Mouse (Mus musculus) granulocyte monocyte progenitor cell, adult 5-6 weeks (primary cell): ENCODE data around the gene Lrp1. TPM values are rescaled to one million over a fixed set of nuclear protein-coding genes. Genes with fewer than 3 reads are reported as not detected.
A peak's percentile ranks its signal among the peaks of the same experiment; 100 is the strongest.
"Not testable (repeated sequence)": the region's sequence is repeated elsewhere in the genome, so short reads cannot be mapped to it uniquely, and the experiment has no call there.

Source experiments
- ATAC-seq: replicated peaks from 2 replicates; pipeline ENCODE4 v1.8.0; 2016; ENCODE audit warnings: mild to moderate bottlenecking, moderate TSS enrichment, inconsistent platforms; ENCODE audit not compliant: poor library complexity, severe bottlenecking
- total RNA-seq, 2 experiments: library from RNA; stranded (forward) in 1 of 2; stranded (reverse) in 1 of 2; fragments of 200-712, 200-1000 nt in 1 of 2; fragments of >200 nt in 1 of 2; fragmentation: Nextera tagmentation in 1 of 2; gene quantifications; 2 replicates each; pipeline ENCODE4 v1.2.3; 2014 to 2017

Gene Lrp1
- total RNA-seq (2014; fragmentation: Nextera tagmentation) (13.9 and 15.0 TPM in 2 replicates), total RNA-seq (2017) (5.7 and 18.1 TPM in 2 replicates)

DNA sequence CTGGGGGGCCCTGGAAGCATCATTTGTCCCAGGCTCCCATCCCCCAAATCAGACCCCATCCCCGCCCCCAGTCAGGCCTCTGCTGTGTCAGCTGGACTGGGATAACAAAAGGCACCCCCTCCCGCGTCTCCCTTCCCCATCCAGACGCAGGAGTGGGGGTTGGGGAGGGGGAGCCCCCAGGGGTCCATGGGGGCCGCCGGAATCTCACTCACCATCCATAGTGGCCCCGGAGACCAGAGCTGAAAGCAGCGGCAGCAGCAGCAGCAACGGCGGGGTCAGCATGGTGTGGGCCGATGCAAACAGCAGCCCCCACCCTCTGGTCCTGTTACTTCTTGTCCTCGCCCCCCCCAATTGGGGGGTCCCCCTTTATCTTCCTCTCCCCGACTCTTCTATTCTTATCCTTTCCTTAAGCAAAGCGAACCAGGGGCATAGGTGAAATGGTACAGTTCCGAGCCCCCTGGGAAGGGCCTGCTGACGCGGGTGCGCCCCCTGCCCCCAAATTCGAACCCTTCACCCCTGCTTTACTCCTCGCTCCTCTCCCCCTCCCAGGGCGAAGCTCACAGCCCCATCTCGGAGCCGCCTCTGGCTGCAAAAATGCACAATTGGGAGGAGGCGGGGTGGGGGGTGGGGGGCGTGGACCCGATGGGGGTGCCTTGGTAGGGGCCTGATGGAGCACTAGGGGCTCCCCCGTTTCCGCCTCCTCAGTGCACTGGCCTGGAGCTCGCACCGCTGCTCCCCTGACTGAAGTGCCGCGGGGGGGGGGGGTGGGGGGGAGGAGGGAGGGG is at the start of gene Lrp1:
Gene Lrp1 (minus strand): TSS at position 743 of the 785 bp plus-strand sequence.
- no peak for ATAC-seq

DNA sequence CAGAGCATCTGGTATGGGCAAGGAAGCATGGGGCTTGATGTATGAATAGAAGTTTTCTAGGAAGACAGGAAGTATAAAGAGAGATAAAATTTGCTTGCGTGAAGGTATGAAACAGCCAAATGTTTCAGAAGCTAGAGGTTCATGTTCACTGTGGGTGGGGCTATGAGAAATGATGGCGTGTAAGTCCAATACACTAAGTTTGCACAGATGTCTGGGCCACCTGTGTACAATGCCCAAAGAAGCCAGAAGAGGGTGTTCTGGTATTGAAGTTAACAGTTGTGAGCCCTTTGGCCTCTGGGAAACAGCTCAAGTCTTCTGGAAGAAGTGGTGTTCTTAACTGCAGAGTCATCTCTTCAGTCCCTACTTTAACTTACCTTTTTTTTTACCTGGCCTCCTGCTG is 49.2 kb upstream of the Lrp1 start:
- ATAC-seq, result no peak

DNA sequence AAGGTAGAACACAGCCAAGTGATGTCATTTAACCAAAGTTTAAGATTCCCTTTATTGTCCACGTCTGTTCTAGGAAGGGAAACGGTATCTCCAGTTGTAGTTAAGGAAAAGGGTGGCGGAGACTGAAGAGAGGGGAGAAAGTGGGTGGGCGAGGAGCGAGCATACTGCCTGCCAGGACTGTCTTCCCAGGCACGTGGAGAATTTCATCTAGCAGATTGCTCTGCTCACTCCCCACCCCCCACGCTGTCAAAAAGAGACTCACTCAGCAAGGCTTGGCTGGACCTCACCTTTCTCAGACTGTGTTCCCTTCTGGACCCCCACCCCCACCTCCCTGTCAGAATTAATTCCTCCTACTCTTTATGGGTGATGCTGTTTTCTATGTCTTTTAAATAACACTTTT is 48.2 kb upstream of the Lrp1 start:
- ATAC-seq, result no peak

DNA sequence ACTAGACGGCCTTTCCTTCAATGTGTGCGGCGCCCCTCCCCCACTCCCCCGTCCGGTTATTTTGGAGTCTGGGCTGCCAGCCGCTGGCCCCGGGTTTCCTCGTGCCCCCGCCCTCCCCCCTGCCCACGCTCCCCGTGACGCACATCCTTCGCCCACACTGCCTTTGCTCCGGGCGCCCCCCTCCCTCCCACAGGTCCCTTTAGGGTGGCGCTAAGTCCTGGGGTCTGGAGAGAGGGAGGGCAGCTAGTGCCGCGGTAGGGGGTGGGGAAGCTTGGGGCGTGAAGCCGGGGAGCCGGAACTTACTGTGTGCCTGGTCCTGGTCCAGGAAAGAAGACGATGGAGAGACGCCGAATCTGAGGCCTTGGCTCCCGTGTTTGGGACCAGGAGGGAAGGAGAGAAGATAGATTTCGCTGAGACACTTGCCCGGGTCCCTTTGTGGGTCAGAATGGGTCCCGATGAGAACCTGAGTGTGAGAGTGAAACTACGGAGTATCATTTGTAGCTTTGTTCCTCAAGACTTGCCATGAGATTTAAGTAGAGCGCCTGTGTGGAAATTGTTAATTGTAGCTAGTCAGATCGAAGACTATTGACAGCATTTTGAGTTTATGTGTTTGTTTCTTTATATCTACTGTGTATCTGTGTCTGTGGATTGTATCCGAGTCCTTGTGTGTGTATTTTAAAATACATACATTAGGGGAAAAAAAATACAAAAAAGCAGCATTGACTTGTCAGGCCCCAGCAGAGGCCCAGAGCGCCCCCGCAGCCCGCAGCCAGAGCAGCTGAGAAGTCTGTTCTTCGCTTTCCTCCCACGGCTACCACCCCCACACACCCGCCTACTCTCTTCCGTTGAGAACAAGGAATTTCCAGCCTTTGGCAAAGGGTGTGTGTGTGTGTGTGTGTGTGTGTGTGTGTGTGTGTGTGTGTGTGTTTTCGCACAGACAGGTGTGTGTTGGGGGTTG is 47.4 kb upstream of the Lrp1 start, which contains the start of gene Nab2:
Gene Nab2 (minus strand): TSS at position 476 of the 958 bp plus-strand sequence.
- peak; percentile 56 for ATAC-seq

DNA sequence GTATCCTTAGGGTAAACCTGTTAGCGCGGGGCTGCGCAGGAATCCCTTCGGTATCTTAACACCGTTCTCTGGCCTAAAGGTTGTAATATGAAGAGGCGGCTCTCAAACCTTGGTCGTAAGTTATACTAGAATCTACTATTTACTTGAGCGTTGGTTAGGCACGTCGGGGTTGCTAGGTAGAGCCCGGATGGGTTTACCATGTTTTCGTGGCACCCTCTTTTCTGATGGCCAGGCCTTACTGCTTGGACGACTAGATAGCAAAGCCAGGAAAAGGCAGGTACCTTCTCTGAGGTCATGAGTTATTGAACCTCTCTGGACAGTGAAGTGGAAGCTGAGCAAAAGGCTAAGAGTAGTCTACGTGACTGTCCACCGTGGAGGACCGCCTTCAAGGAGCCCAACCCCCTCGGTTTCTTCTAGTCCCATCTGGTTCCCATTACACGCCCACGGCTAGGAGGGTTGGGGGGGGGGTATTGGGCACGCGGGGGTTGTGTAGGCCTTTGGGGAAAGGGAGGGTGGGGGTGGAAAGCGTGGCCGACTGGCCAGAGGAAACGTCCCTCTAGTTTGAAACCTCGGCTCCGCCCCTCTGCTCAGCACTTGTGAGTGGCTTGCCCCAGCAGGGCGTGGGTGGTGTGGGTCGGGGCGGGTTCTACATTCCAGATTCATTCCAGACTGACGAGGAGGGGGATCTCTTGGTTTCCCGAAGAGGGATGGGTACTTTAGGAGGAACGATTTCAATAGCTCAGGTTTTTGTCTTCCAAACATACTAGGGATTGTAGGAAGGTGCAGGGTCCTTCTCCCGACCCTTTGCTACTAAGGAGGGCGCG is 46.5 kb upstream of the Lrp1 start:
- peak; percentile 40 for ATAC-seq

DNA sequence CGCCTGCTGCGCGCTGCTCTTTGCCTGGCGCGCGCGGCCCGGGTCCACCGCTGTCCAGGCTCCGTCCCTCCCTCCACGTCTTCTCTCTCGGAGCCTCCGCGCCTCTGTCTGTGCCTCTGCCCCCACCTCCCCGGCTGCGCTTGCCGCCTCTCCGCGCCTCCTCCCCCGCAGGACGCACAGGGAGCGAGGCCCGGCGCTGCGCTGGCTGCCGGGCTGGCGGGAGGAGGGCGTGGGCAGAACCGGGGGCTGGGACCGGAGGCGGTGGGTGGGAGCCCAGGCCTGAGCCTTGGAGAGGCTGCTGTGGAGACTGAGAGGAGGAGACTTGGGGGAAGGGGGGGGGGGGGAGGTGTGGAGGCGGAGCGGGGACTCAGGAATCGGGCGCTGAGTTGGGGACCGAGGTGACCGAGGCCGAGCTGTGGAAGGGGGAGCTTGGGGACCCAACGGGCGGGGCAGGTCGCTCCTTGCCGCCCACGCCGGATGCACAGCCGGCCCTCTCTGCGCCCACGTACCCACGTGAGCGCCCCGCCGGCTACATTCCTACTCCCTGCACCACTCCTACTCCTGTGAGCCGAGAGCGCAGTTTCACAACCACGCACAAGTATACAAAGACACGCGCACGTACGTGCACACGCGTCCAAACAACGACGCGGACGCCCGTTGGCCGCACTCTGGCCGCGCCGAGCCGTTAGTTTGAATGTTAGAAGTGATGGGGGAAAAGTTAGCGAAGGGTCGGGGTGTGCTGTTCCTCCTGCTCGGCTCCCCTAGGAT is 45.7 kb upstream of the Lrp1 start, which contains the start of gene Nemp1:
Gene Nemp1 (plus strand): TSS at position 401 of the 768 bp plus-strand sequence.
- peak; percentile 57 for ATAC-seq

DNA sequence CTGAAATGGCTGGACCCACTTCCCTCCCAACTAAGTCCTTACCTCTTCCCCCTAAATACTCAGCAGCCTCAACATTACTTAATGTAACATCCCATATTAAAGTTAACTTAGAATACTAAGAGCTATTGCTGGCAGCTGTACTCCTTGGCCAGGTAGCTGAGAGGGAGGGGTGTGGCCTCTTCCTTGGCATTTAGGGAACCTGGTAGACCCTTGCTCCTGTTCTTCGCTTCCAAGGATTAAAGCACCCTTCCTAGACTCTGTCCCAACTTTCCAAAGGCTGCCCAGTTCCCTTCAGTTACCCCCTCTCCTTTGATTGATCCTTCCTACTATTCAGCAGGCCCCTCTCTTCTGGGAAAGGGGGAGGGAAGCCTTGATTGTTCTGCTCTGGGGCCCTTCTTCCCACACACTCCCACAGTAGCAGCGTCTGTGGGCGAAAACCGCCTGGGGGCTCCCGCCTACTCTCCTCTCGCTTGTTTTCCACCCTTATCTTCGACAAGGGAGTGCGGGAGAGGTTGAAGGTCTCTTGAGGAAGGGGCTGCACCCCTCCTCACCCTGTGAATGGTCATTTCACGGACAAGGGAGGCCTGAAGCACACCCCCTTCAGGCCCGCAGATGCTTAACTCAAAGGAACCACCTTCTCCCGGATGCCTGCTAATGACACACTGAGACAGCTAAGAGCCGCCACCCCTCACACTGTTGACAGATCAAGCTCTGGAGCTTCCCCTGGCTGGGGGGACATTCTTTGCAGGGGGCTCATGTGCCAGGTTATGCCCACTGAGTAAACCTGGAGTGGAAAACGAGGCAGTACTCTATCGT is 44.6 kb upstream of the Lrp1 start:
- ATAC-seq, result no peak

DNA sequence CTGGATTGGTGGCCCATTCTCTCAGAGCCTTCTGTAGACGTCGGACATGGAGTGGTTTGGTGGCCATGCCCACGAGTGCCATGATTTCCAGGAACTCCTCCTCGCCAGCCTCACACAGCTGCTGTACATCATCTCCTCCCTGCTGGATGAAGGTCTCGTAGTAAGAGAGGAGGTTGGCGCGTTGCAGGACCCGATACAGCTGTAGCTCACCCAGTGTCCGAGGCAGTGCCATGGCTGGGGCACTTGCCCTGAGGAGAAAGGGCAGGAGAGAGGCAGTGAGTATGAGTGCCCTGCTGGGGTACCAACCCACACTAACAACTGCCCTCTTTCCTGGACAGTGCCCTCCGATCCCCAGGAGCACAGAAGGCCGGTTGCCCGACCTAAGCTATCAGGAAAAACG is 43.9 kb upstream of the Lrp1 start:
- no peak for ATAC-seq

DNA sequence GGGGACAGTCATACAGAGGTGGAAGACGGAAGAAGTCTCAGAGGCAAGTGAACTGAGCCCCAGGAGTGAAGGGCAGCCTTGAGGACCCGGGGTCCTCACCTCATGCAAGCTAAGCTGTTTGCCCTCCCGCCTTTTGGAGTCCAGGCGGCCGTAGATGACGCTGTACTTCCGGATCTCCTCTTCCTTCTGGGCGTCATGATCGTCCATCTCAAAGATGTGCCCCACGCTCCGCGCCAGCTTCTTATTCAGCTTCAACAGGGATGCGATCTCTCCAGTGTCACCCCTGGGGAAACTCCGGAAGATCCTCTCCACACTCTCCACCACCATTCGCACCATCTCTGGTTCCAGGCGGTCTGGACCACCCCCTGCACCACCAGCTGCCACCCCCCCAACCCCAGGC is 43.2 kb upstream of the Lrp1 start:
- ATAC-seq, result no peak

DNA sequence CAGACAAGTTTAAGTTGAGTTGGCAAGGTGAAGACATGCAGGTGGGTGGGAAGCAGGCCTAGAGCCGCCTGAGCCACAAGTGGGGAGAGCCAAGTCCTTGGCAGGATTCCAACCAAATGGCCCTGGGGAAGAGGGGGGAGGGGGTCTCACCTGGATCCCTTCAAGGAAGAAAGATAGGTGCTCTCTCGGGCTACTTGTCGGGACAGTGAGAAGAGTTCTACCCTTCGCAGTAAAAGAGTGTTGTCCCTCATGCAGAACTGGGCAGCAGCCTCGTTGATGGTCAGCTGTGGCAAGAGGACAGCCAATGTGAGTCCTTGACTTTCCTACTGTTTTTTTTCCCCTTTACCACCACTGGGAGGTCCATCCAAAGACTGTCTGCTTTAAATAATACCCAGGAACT is 42.6 kb upstream of the Lrp1 start:
- ATAC-seq, result no peak

DNA sequence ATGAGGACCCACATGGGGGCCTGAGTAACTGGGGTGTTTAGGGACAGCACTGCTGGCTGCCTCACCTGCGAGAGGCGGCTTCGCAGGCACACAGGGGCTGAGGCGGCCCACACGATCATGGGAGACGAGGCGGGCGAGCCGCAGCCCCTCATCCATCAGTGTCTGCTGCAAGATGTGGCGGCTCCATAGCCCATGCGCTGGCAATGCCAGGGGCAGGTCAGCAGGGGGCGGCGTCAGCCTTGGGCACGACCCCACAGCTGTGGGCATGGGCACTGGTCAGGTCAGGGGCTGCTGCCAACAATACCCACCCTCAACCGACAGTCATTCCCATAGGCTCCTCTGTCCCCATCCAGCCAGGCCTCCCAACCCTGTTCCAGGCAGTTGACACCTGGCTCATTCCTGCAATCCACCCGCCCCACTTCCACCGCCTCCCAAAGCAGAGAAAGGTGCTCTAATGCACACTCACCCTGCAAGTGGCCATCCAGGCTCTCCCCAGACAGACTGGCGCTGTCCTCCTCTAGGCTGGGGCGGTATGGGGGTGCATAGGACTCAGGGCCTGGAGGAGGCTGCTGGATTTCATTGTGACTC is 41.8 kb upstream of the Lrp1 start:
- no peak for ATAC-seq

DNA sequence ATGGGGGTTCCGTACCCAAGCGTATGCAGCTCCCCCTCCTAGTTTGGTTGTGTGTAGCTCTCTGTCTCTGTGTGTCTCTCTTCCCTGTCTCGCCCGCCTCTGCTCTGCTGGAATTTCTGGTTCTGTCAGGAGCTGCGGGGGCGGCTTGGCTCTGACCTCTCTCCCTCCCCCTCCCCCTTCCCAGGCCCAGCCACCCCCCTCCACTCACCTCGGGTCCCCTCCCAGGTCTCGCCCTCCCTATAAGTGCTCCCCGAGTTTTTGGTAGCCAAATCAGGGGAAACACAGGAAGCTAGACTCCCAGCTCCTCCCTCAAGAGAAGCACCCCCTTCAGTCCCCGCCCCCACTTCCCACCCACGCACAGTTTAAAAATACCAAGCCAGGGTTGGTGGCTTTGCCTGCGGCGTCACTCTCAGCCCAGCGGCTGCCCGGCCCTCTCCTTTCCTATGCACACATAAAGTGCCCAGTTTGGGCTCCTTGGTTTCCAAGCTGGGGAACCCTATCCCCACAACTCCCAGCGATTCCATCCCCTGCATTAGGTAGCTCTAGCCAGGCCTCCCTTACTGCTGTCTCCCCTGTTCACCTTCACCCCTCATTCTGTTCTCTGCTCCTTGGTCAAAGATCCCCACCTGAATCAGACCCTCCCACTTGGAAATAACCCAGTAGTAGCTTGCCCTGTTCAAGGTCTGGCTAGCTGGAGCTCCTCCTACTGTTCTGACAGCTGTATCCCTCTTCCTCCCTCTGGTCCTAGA is 41.1 kb upstream of the Lrp1 start:
- peak; percentile 40 for ATAC-seq

DNA sequence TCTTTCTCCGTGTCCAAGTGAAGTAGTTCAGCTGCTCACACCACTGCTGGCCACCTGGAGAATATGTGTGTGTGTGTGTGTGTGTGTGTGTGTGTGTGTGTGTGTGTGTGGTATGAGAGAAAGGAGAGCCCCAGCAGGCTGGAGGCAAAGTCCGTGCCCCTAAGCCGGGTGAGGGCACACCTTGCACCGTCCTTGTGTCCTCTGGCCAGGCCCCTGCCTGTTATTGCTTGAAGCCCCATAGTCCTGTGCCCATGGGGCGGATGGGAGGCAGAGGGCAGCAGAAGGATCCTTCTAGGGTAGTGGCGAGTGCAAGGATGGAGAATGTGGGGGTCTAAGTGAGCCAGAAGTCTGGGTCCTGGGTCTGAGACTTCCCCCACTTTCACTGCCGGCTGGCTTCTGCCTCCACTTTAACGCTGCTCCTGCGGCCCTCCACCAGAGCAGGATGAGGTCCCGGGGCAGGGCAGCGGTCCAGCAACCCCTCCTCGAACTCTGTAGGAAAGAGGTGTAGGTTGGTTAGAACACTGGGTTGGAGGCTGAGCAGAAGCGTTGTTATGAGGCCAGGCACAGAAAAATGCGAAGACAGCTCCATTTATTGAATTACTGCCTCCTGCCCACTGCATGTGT is 40.5 kb upstream of the Lrp1 start:
- ATAC-seq, result no peak

DNA sequence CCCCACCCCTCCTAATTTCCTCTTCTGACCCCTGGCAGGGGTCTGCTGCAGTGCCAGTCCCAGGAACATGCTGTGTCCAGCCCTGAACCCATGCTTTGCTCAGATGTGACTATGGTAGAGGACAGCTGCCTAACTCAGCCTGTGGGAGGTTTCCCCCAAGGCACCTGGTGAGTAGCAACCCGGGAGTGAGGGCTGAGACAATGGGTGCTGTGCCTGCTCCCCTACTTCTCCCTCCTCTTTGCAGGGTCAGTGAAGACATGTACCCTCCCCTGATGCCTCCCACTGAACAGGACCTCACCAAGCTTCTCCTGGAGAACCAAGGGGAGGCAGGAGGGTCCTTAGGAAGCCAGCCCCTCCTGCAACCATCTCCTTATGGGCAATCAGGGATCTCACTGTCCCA is 38.6 kb upstream of the Lrp1 start:
- ATAC-seq, result no peak

DNA sequence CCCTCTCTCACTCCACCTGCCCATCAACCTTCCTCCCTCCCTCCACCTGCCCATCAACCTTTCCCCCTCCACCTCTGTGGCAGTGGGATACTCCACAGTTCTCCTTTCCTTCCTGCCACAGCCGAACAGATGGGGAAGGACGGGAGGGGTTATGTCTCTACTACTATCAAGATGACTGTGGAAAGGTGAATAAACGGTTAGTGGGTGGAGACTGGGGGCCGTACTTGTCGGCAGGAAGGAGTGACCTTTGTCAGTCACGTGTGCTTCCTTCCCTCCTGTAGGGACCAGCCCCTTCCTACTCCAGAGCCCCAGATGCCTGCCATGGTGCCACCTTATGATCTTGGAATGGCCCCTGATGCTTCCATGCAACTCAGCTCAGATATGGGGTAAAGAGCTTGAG is 37.1 kb upstream of the Lrp1 start:
- no peak for ATAC-seq

DNA sequence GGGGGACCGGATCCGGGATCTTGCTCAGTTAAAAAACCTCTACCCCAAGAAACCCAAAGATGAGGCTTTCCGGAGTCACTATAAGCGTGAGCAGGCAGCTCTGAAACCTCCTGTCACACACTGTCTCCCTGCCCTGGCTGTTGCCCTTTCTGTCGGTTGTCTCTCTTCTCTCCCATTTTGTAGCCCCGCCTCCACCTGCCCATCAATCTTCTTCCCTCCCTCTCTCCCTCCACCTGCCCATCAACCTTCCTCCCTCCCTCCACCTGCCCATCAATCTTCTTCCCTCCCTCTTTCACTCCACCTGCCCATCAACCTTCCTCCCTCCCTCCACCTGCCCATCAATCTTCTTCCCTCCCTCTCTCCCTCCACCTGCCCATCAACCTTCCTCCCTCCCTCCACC is 36.7 kb upstream of the Lrp1 start:
- not testable (repeated sequence) for ATAC-seq

DNA sequence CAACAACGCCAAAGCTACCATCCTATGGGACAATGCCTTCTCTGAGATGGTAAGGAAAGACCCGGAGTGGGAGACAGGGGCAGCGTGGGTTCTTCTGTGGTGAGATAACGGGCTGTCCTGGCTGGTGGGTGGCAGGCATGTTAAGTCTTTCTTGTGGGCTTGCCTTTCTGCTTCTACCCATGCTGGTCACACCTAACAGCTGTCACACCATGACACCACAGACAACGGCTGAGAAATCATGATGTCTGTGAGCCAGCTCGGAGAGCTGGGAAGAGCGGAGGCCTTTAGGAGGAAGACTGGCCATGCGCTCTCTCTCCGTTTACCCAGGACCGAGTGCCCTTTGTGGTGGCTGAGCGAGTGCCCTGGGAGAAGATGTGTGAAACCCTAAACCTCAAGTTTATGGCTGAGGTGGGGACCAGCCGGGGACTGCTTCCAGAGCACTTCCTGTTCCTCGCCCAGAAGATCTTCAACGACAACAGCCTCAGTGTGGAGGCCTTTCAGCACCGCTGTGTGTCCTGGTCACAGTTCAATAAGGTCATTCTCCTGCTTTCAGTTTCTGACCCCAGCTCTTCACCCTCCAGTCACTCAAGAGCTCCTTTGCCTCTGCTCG is 34.1 kb upstream of the Lrp1 start:
- peak; percentile 82 for ATAC-seq
